Mouse (Mus musculus): ENCODE results near the gene Hamp.

Hamp gene

GRCm38 (mm10) chr7:30943909-30944635 is at the start of gene Hamp:
TSS of gene Hamp (minus strand) at chr7:30944032.
- no peak for DNase-seq (ENCODE audit: low spot score)

GRCm38 (mm10) chr7:30992148-30992547 is 48.3 kb upstream of the Hamp start:
- no peak for DNase-seq (ENCODE audit: low spot score)

- no peak for DNase-seq (ENCODE audit: low spot score)
These were observed 44.8 kb upstream of the Hamp start for GRCm38 (mm10) chr7:30988519-30989162.

GRCm38 (mm10) chr7:30985357-30985756 is 41.5 kb upstream of the Hamp start:
- no peak for DNase-seq (ENCODE audit: low spot score)

- DNase-seq (ENCODE audit: low spot score) = no peak
These were observed 37.9 kb upstream of the Hamp start for GRCm38 (mm10) chr7:30981703-30982102.

GRCm38 (mm10) chr7:30973501-30974289 is 29.9 kb upstream of the Hamp start, which contains the start of gene Fam187b:
TSS of gene Fam187b (plus strand) at chr7:30973790.
- DNase-seq (ENCODE audit: low spot score) = no peak

GRCm38 (mm10) chr7:30973251-30973500 is 29.3 kb upstream of the Hamp start, which contains the start of gene Lsr:
TSS of gene Lsr (minus strand) at chr7:30973464.
- DNase-seq (ENCODE audit: low spot score) = no peak

- no peak for DNase-seq (ENCODE audit: low spot score)
These were observed 28.8 kb upstream of the Hamp start for GRCm38 (mm10) chr7:30972426-30973250.

- no peak for DNase-seq (ENCODE audit: low spot score)
These were observed 28.1 kb upstream of the Hamp start for GRCm38 (mm10) chr7:30971901-30972300.

GRCm38 (mm10) chr7:30969174-30969573 is 25.3 kb upstream of the Hamp start:
- no peak for DNase-seq (ENCODE audit: low spot score)

GRCm38 (mm10) chr7:30968611-30969010 is 24.8 kb upstream of the Hamp start:
- DNase-seq (ENCODE audit: low spot score) = no peak

GRCm38 (mm10) chr7:30966657-30967056 is 22.8 kb upstream of the Hamp start:
- no peak for DNase-seq (ENCODE audit: low spot score)

- DNase-seq (ENCODE audit: low spot score) = no peak
These were observed 21.8 kb upstream of the Hamp start for GRCm38 (mm10) chr7:30965677-30966076.

GRCm38 (mm10) chr7:30964366-30964765 is 20.5 kb upstream of the Hamp start:
- DNase-seq (ENCODE audit: low spot score) = no peak

GRCm38 (mm10) chr7:30962862-30963261 is 19.0 kb upstream of the Hamp start:
- DNase-seq (ENCODE audit: low spot score) = no peak

- no peak for DNase-seq (ENCODE audit: low spot score)
These were observed 16.0 kb upstream of the Hamp start for GRCm38 (mm10) chr7:30959786-30960349.

- no peak for DNase-seq (ENCODE audit: low spot score)
These were observed 15.1 kb upstream of the Hamp start for GRCm38 (mm10) chr7:30958866-30959487.

GRCm38 (mm10) chr7:30958109-30958865 is 14.5 kb upstream of the Hamp start:
- no peak for DNase-seq (ENCODE audit: low spot score)

- peak; percentile 90 for DNase-seq (ENCODE audit: low spot score)
These were observed 13.5 kb upstream of the Hamp start for GRCm38 (mm10) chr7:30957367-30957783.

GRCm38 (mm10) chr7:30956756-30957366 is 13.0 kb upstream of the Hamp start, which contains the start of gene Usf2:
TSS of gene Usf2 (minus strand) at chr7:30956803.
- DNase-seq (ENCODE audit: low spot score) = peak; percentile 84
